Mouse (Mus musculus): ENCODE measurements around the gene Vcp. TPM values are rescaled to one million over a fixed set of nuclear protein-coding genes. Genes with fewer than 3 reads are reported as not detected.
A peak's percentile ranks its signal among the peaks of the same experiment; 100 is the strongest.

The Vcp gene
- total RNA-seq, 2 experiments from 2014 or later, result 187 to 191 TPM

GRCm38 (mm10) chr4:43031237-43031995, 31.1 kb upstream of the Vcp start, which contains the start of gene Stoml2:
Stoml2 (minus strand) TSS chr4:43031710.
- intact Hi-C loops (cut with DNase I), result loop anchor here (10.0 kb wide), 1 partner anchor 533 kb away; the partner anchor contains the start of genes Creb3 and Tln1
- peak; percentile 92 to 96 for DNase-seq (ENCODE audit: low spot score in 2 of 2)

GRCm38 (mm10) chr4:43030780-43031230, 30.5 kb upstream of the Vcp start:
- peak in 1 of 2 experiments; percentile 28 for DNase-seq (ENCODE audit: low spot score in 2 of 2)
- intact Hi-C loops (cut with DNase I), result loop anchor here (10.0 kb wide), 1 partner anchor 534 kb away; the partner anchor contains the start of genes Creb3 and Tln1

GRCm38 (mm10) chr4:43030352-43030751, 30.0 kb upstream of the Vcp start:
- intact Hi-C loops (cut with DNase I), result loop anchor here (10.0 kb wide), 1 partner anchor 534 kb away; the partner anchor contains the start of genes Creb3 and Tln1
- no peak for DNase-seq (ENCODE audit: low spot score in 2 of 2)

GRCm38 (mm10) chr4:43029749-43030148, 29.4 kb upstream of the Vcp start:
- intact Hi-C loops (cut with DNase I), result loop anchor here (10.0 kb wide), 1 partner anchor 535 kb away; the partner anchor contains the start of genes Creb3 and Tln1
- DNase-seq (ENCODE audit: low spot score in 2 of 2), result no peak

GRCm38 (mm10) chr4:43029121-43029520, 28.8 kb upstream of the Vcp start:
- no peak for DNase-seq (ENCODE audit: low spot score in 2 of 2)
- intact Hi-C loops (cut with DNase I), result no loop called here

GRCm38 (mm10) chr4:43025084-43025960, 25.0 kb upstream of the Vcp start, which contains the start of gene Pigo:
Pigo (minus strand) TSS chr4:43025819.
- DNase-seq (ENCODE audit: low spot score in 2 of 2), result peak; percentile 95 to 97
- intact Hi-C loops (cut with DNase I), result loop anchor here (2.0 kb wide), 1 partner anchor 15 kb away; the partner anchor contains the start of gene Fancg

- intact Hi-C loops (cut with DNase I), result loop anchor here (2.0 kb wide), 1 partner anchor 14 kb away; the partner anchor contains the start of gene Fancg
These were observed 24.4 kb upstream of the Vcp start for GRCm38 (mm10) chr4:43024673-43025072.

GRCm38 (mm10) chr4:43021341-43021740, 21.0 kb upstream of the Vcp start:
- no peak for DNase-seq (ENCODE audit: low spot score in 2 of 2)
- intact Hi-C loops (cut with DNase I), result no loop called here

More at GRCm38 (mm10) chr4:43024673-43025072, 24.4 kb upstream of the Vcp start:
- DNase-seq (ENCODE audit: low spot score in 2 of 2), result no peak

GRCm38 (mm10) chr4:43020876-43021275, 20.6 kb upstream of the Vcp start:
- intact Hi-C loops (cut with DNase I), result no loop called here

GRCm38 (mm10) chr4:43019641-43020465, 19.5 kb upstream of the Vcp start:
- no peak for DNase-seq (ENCODE audit: low spot score in 2 of 2)
- intact Hi-C loops (cut with DNase I), result no loop called here

More at GRCm38 (mm10) chr4:43020876-43021275, 20.6 kb upstream of the Vcp start:
- no peak for DNase-seq (ENCODE audit: low spot score in 2 of 2)

- intact Hi-C loops (cut with DNase I), result no loop called here
- DNase-seq (ENCODE audit: low spot score in 2 of 2), result no peak
These were observed 18.9 kb upstream of the Vcp start for GRCm38 (mm10) chr4:43019176-43019575.

GRCm38 (mm10) chr4:43018156-43018555, 17.8 kb upstream of the Vcp start:
- intact Hi-C loops (cut with DNase I), result no loop called here
- no peak for DNase-seq (ENCODE audit: low spot score in 2 of 2)

GRCm38 (mm10) chr4:43012091-43012490, 11.8 kb upstream of the Vcp start:
- DNase-seq (ENCODE audit: low spot score in 2 of 2), result no peak
- intact Hi-C loops (cut with DNase I), result no loop called here

GRCm38 (mm10) chr4:43010161-43011038, 10.1 kb upstream of the Vcp start, which contains the start of gene Fancg:
Fancg (minus strand) TSS chr4:43010506.
- intact Hi-C loops (cut with DNase I), result loop anchor here (2.0 kb wide), 1 partner anchor 14 kb away; the partner anchor contains the start of gene Pigo
- DNase-seq (ENCODE audit: low spot score in 2 of 2), result peak; percentile 83 to 89

GRCm38 (mm10) chr4:43005765-43006164, 5.5 kb upstream of the Vcp start:
- peak in 1 of 2 experiments; percentile 42 for DNase-seq (ENCODE audit: low spot score in 2 of 2)
- intact Hi-C loops (cut with DNase I), result no loop called here

- DNase-seq (ENCODE audit: low spot score in 2 of 2), result no peak
- intact Hi-C loops (cut with DNase I), result no loop called here
These were observed 4.6 kb upstream of the Vcp start for GRCm38 (mm10) chr4:43004951-43005350.

- no peak for DNase-seq (ENCODE audit: low spot score in 2 of 2)
These were observed 2.6 kb upstream of the Vcp start for GRCm38 (mm10) chr4:43002756-43003439.

More at GRCm38 (mm10) chr4:43002756-43003439, 2.6 kb upstream of the Vcp start:
- intact Hi-C loops (cut with DNase I), result no loop called here

Data from left cerebral cortex, postnatal 25 days (tissue).